Mouse (Mus musculus) stomach, postnatal 0 days (tissue): ENCODE measurements at regions not wholly inside any gene's neighbourhood (a gene's known extent, or its start where the extent isn't known, plus 50 kb on each side); places are given as distances from the start of the nearest gene placed in this dataset.

Experiments
- CTCF ChIP-seq: IDR thresholded peaks from 2 replicates; pipeline ENCODE4 v1.5.1; 2016; ENCODE audit warnings: antibody characterized with exemption, low read depth, mild to moderate bottlenecking, moderate library complexity
- EP300 ChIP-seq: optimal IDR thresholded peaks from 2 replicates; pipeline ENCODE3; 2016; ENCODE audit warnings: antibody characterized with exemption

- no peak for TF ChIP-seq CTCF
- TF ChIP-seq EP300: no peak
These were observed 487.5 kb downstream of the Igsf11 start for GRCm38 (mm10) chr16:39379959-39380358.
